Mouse (Mus musculus) MEL (cell line): ENCODE data around the gene Tmem132d. TPM values are rescaled to one million over a fixed set of nuclear protein-coding genes. Genes with fewer than 3 reads are reported as not detected.

Experiments
- DNase-seq: peaks from one replicate; pipeline ENCODE4 v3.0.0; 2011; ENCODE audit warnings: low read depth, low spot score
- H3K27ac ChIP-seq: 2 replicates; pipeline ENCODE4 v1.5.1; 2012; ENCODE audit warnings: low read depth, mild to moderate bottlenecking, control low read depth, low read length, moderate library complexity; ENCODE audit not compliant: control insufficient read depth
- H3K27me3 ChIP-seq, 2 experiments: fragments of 150-350 bp in 1 of 2; sonication (generic) in 1 of 2; 2 replicates each; pipeline ENCODE4 v1.6.1; 2012; ENCODE audit warnings: low read length in 2 of 2, mild to moderate bottlenecking in 2 of 2, improper control_type of control experiment in 1 of 2, moderate library complexity in 1 of 2; ENCODE audit not compliant: insufficient read depth in 2 of 2, control insufficient read depth in 1 of 2
- H3K36me3 ChIP-seq, 2 experiments: 2 replicates each; pipeline ENCODE4 v1.6.1; 2012 to 2014; ENCODE audit warnings: low read length in 2 of 2, improper control_type of control experiment in 1 of 2, inconsistent platforms in 1 of 2, mild to moderate bottlenecking in 1 of 2; ENCODE audit not compliant: insufficient read depth in 2 of 2, control insufficient read depth in 1 of 2
- H3K4me1 ChIP-seq, 2 experiments: fragments of 150-350 bp in 1 of 2; sonication (generic) in 1 of 2; 2 replicates each; pipeline ENCODE4 v1.6.1; 2012; ENCODE audit warnings: low read length in 2 of 2, improper control_type of control experiment in 1 of 2, mild to moderate bottlenecking in 1 of 2; ENCODE audit not compliant: insufficient read depth in 2 of 2, control insufficient read depth in 1 of 2
- H3K4me3 ChIP-seq, 2 experiments: fragments of 150-350 bp in 1 of 2; sonication (generic) in 1 of 2; 2 replicates each; pipeline ENCODE4 v1.5.1; 2012; ENCODE audit warnings: low read depth in 2 of 2, low read length in 2 of 2, mild to moderate bottlenecking in 2 of 2, moderate library complexity in 2 of 2, control low read depth in 1 of 2, improper control_type of control experiment in 1 of 2; ENCODE audit not compliant: control insufficient read depth in 1 of 2, insufficient read depth in 1 of 2
- H3K79me2 ChIP-seq: 2 replicates; pipeline ENCODE4 v1.6.1; 2012; ENCODE audit warnings: mild to moderate bottlenecking, low read length, moderate library complexity; ENCODE audit not compliant: control insufficient read depth, poor library complexity, insufficient read depth
- H3K9ac ChIP-seq: 2 replicates; pipeline ENCODE4 v1.6.1; 2012; ENCODE audit warnings: low read depth, mild to moderate bottlenecking, control low read depth, low read length, moderate library complexity; ENCODE audit not compliant: control insufficient read depth, poor library complexity, severe bottlenecking
- H3K9me3 ChIP-seq: fragments of 150-350 bp; sonication (generic); replicated peaks from 2 replicates; pipeline ENCODE4 v1.6.1; 2012; ENCODE audit warnings: mild to moderate bottlenecking, low read length, improper control_type of control experiment, moderate library complexity; ENCODE audit not compliant: insufficient read depth
- BHLHE40 ChIP-seq: IDR thresholded peaks from 2 replicates; pipeline ENCODE4 v1.6.1; 2012; ENCODE audit warnings: low read depth, mild to moderate bottlenecking, inconsistent platforms, low read length, improper control_type of control experiment, borderline replicate concordance
- CHD2 ChIP-seq: IDR thresholded peaks from 2 replicates; pipeline ENCODE4 v1.6.1; 2011; ENCODE audit warnings: low read length, improper control_type of control experiment
- CTCF ChIP-seq, 3 experiments: IDR thresholded peaks in 2 of 3; conservative IDR thresholded peaks in 1 of 3; 2 replicates each; pipeline ENCODE4 v1.5.1; 2011 to 2012; ENCODE audit warnings: low read length in 3 of 3, low read depth in 2 of 3, mild to moderate bottlenecking in 2 of 3, improper control_type of control experiment in 1 of 3, inconsistent platforms in 1 of 3, mixed read lengths in 1 of 3, moderate library complexity in 1 of 3; ENCODE audit not compliant: control insufficient read depth in 1 of 3, insufficient read depth in 1 of 3, poor library complexity in 1 of 3, severe bottlenecking in 1 of 3
- ETS1 ChIP-seq: IDR thresholded peaks from 2 replicates; pipeline ENCODE4 v1.6.1; 2012; ENCODE audit warnings: low read depth, mild to moderate bottlenecking, inconsistent platforms, low read length, improper control_type of control experiment, moderate library complexity
- JUND ChIP-seq: IDR thresholded peaks from 2 replicates; pipeline ENCODE4 v1.6.1; 2011; ENCODE audit warnings: low read depth, mild to moderate bottlenecking, improper control_type of control experiment, low read length
- MAFK ChIP-seq: IDR thresholded peaks from 2 replicates; pipeline ENCODE4 v1.6.1; 2011; ENCODE audit warnings: low read depth, mild to moderate bottlenecking, low read length, improper control_type of control experiment, borderline replicate concordance
- MAZ ChIP-seq: IDR thresholded peaks from 2 replicates; pipeline ENCODE4 v1.6.1; 2012; ENCODE audit warnings: low read depth, mild to moderate bottlenecking, inconsistent platforms, low read length, improper control_type of control experiment
- POLR2AphosphoS2 ChIP-seq: IDR thresholded peaks from 2 replicates; pipeline ENCODE4 v1.6.1; 2011; ENCODE audit warnings: low read length, improper control_type of control experiment
- TBP ChIP-seq: IDR thresholded peaks from 2 replicates; pipeline ENCODE4 v1.8.0; 2011; ENCODE audit warnings: low read depth, low read length, improper control_type of control experiment
- UBTF ChIP-seq: IDR thresholded peaks from 2 replicates; pipeline ENCODE4 v1.6.1; 2012; ENCODE audit warnings: low read depth, mild to moderate bottlenecking, inconsistent platforms, low read length, improper control_type of control experiment, moderate library complexity, borderline replicate concordance; ENCODE audit not compliant: insufficient read depth
- USF2 ChIP-seq, 2 experiments: IDR thresholded peaks; 2 replicates each; pipeline ENCODE4 v1.6.1; 2011 to 2012; ENCODE audit warnings: improper control_type of control experiment in 2 of 2, low read length in 2 of 2, borderline replicate concordance in 1 of 2, inconsistent platforms in 1 of 2, low read depth in 1 of 2, mild to moderate bottlenecking in 1 of 2; ENCODE audit not compliant: insufficient read depth in 1 of 2
- ZC3H11A ChIP-seq: IDR thresholded peaks from 2 replicates; pipeline ENCODE4 v1.6.1; 2012; ENCODE audit warnings: low read depth, mild to moderate bottlenecking, inconsistent platforms, low read length, improper control_type of control experiment
- ZKSCAN1 ChIP-seq: IDR thresholded peaks from 2 replicates; pipeline ENCODE4 v1.6.1; 2012; ENCODE audit warnings: low read depth, mild to moderate bottlenecking, inconsistent platforms, low read length, improper control_type of control experiment, moderate library complexity
- ZMIZ1 ChIP-seq: IDR thresholded peaks from 2 replicates; pipeline ENCODE4 v1.6.1; 2012; ENCODE audit warnings: low read depth, mild to moderate bottlenecking, inconsistent platforms, low read length, improper control_type of control experiment, moderate library complexity
- polyA plus RNA-seq, 2 experiments: library from polyadenylated mRNA; stranded (reverse) in 1 of 2; unstranded in 1 of 2; fragments of >175 nt in 1 of 2; fragments of >200 nt in 1 of 2; gene quantifications; 2 replicates each; pipeline versions ENCODE4 v1.2.1 to v1.2.4; 2012; ENCODE audit warnings: low replicate concordance in 2 of 2, low read depth in 1 of 2; ENCODE audit not compliant: insufficient read length in 2 of 2, insufficient read depth in 1 of 2, missing spikeins in 1 of 2
- total RNA-seq: library from RNA; depleted of rRNA; stranded (reverse); fragments of 300-350 nt; gene quantifications from 2 replicates; pipeline ENCODE4 v1.2.3, GENCODE M21; 2012

The Tmem132d gene
- total and polyA plus RNA-seq, 3 experiments: not detected

DNA sequence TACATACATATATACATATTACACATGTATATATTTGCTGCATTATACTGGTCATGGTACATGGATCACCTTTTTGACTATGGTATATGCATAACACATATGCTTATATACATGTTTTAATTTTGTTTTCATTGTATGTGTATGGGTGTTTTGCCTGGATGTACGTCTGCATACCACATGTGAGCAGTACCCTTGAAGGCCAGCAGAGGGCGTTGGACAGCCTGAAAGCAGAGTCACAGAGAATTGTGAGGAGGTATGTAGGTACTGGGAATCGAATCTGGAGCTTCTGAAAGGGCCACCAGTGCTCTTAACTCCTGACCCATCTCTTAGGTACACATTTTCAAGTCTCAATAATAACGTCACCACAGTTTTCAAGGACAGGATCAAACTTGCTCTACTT is 43.2 kb downstream of the Tmem132d start:
- H3K4me1 ChIP-seq: no peaks in the 10 kb centered on the region
- no peaks in the 10 kb centered on the region for H3K79me2 ChIP-seq
- no peaks in the 10 kb centered on the region for H3K36me3 ChIP-seq
- H3K27ac ChIP-seq: no peak overlapping the region
- no peak overlapping the region for H3K9ac ChIP-seq
- TF ChIP-seq CHD2: no peak
- TF ChIP-seq CTCF (IDR thresholded peaks at IDR 0.05 in 2 of 3, conservative IDR thresholded peaks at IDR 0.05 in 1 of 3; ENCODE audit: control insufficient read depth in 1 of 3, insufficient read depth in 1 of 3, low read depth in 2 of 3, low read length in 3 of 3, poor library complexity in 1 of 3, severe bottlenecking in 1 of 3): peak in 1 of 3 experiments; percentile 9; a peak in 1 of 6 replicates
- TF ChIP-seq, all 39 proteins: peak for 1
- DNase-seq: no peak
- Histone ChIP-seq H3K27me3 (no peaks in the 10 kb centered on the region), H3K4me3 (no peak overlapping the region), H3K9me3 (no peaks in the 10 kb centered on the region)

DNA sequence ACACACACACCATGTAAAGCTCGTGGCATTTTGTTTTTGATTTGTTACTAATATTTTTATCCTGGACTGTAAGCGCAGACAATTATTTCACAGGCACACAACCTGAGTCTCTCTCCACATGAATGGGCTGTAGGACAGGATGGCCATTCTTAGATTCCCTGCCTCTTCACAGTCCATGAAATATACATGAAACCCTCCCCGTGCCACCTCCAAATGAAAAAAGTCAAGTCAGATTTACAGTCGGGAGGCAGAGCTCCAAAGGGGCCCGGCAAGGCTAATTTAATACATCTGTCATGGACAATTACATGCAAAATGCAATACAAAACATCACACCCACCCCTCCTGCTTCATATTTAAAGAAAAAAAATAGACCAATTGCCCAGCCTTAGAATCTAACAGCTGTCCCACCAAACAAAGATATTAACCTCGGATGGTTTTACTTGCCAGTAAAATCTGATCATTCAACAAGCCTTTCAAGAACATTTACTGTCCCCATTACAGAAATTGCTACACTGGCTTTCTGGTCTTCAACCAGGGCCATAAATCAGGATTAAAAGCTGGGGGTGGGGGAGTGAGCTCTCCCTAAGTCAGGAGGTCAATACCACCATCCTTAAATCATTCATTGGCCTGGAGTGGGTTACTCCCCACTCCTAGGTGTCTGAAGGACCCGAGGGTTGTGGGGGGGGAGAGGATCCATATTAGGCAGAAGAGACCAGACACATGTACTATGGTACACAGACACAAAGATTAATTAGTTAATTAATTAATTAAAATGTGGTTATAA is 44.3 kb downstream of the Tmem132d start:
- Histone ChIP-seq H3K27ac (no peak overlapping the region), H3K27me3 (no peaks in the 10 kb centered on the region), H3K36me3 (no peaks in the 10 kb centered on the region), H3K4me1 (no peaks in the 10 kb centered on the region), H3K9ac (no peak overlapping the region), H3K79me2 (no peaks in the 10 kb centered on the region), H3K4me3 (no peak overlapping the region), H3K9me3 (no peaks in the 10 kb centered on the region)
- DNase-seq: no peak
- TF ChIP-seq ETS1: no peak
- no peak for TF ChIP-seq UBTF
- TF ChIP-seq ZMIZ1: no peak
- no peak for TF ChIP-seq JUND
- TF ChIP-seq MAZ: no peak
- no peak for TF ChIP-seq ZC3H11A
- TF ChIP-seq BHLHE40: no peak
- TF ChIP-seq TBP: no peak
- no peak for TF ChIP-seq ZKSCAN1
- TF ChIP-seq POLR2AphosphoS2: no peak

DNA sequence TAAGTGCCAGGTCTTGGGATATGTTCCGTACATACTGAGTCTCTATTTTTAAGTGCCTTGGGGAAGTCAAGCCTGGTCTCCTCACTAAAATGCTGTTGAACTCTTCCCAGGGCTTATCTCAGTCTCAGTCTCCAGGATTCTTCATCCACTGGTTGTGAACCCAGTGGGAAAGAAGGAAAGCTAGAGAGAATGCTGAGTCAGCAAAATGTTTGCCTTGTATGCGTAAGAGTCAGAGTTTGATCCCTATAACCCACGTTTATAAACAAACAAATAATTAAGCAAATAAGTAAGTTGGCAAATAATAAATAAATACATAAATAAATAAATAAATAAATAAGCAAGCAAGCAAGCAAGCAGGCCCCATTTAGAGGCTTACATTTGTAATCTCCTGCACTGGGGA is 63.1 kb downstream of the Tmem132d start:
- no peak overlapping the region for H3K9ac ChIP-seq
- no peaks in the 10 kb centered on the region for H3K36me3 ChIP-seq
- H3K79me2 ChIP-seq: no peaks in the 10 kb centered on the region
- H3K9me3 ChIP-seq: no peaks in the 10 kb centered on the region
- H3K27me3 ChIP-seq: no peaks in the 10 kb centered on the region
- H3K4me1 ChIP-seq: no peaks in the 10 kb centered on the region
- TF ChIP-seq USF2 (IDR thresholded peaks at IDR 0.05; ENCODE audit: borderline replicate concordance in 1 of 2, insufficient read depth in 1 of 2, low read depth in 1 of 2, low read length in 2 of 2) (no peak), MAFK (peak; percentile 90)
- no peak overlapping the region for H3K4me3 ChIP-seq
- DNase-seq: no peak
- no peak overlapping the region for H3K27ac ChIP-seq
